Mouse (Mus musculus) embryonic facial prominence, embryonic 13.5 days (tissue): ENCODE results near the gene Gm1123. TPM values are rescaled to one million over a fixed set of nuclear protein-coding genes. Genes with fewer than 3 reads are reported as not detected.

Experiments
- ATAC-seq: fragments of 200-750 bp; cut with Nextera tagmentation; 2 replicates; pipeline ENCODE4 v1.8.0; 2017; ENCODE audit warnings: low read depth; ENCODE audit not compliant: insufficient number of reproducible peaks, insufficient read depth, low FRiP score, low TSS enrichment
- H3K27ac ChIP-seq: fragments of 300-500 bp; sonication (generic); 2 replicates; pipeline ENCODE4 v1.5.1; 2015; ENCODE audit warnings: moderate library complexity, mild to moderate bottlenecking, inconsistent platforms
- H3K27me3 ChIP-seq: fragments of 300-500 bp; sonication (generic); 2 replicates; pipeline ENCODE4 v1.6.1; 2015; ENCODE audit warnings: mild to moderate bottlenecking, inconsistent platforms
- H3K36me3 ChIP-seq: fragments of 300-500 bp; sonication (generic); 2 replicates; pipeline ENCODE4 v1.6.1; 2015; ENCODE audit warnings: mild to moderate bottlenecking, inconsistent platforms
- H3K4me1 ChIP-seq: fragments of 300-500 bp; sonication (generic); 2 replicates; pipeline ENCODE4 v1.6.1; 2015; ENCODE audit warnings: inconsistent platforms
- H3K4me2 ChIP-seq: fragments of 300-500 bp; sonication (generic); 2 replicates; pipeline ENCODE4 v1.6.1; 2015; ENCODE audit warnings: moderate library complexity, mild to moderate bottlenecking, inconsistent platforms
- H3K4me3 ChIP-seq: fragments of 300-500 bp; sonication (generic); 2 replicates; pipeline ENCODE4 v1.5.1; 2015; ENCODE audit warnings: mild to moderate bottlenecking, inconsistent platforms
- H3K9ac ChIP-seq: fragments of 300-500 bp; sonication (generic); 2 replicates; pipeline ENCODE4 v1.6.1; 2015; ENCODE audit warnings: mild to moderate bottlenecking, inconsistent platforms
- H3K9me3 ChIP-seq: fragments of 300-500 bp; sonication (generic); 2 replicates; pipeline ENCODE4 v1.6.1; 2016; ENCODE audit warnings: inconsistent platforms
- WGBS: fragments of 180-500 bp; shearing (Covaris S2); methylation state at CpG from one replicate; pipeline ENCODE4 v1.1.7; 2015; ENCODE audit warnings: mixed read lengths; 5-methylcytosine and 5-hydroxymethylcytosine counted together
- polyA plus RNA-seq: library from polyadenylated mRNA; unstranded; fragments of >200 nt; fragmentation: Nextera tagmentation; extraction: Ambion mirVana; gene quantifications from 2 replicates; pipeline ENCODE4 v1.2.1, GENCODE M21; 2015

Gm1123 gene
- polyA plus RNA-seq, 1 experiment from 2014 or later: not detected

DNA sequence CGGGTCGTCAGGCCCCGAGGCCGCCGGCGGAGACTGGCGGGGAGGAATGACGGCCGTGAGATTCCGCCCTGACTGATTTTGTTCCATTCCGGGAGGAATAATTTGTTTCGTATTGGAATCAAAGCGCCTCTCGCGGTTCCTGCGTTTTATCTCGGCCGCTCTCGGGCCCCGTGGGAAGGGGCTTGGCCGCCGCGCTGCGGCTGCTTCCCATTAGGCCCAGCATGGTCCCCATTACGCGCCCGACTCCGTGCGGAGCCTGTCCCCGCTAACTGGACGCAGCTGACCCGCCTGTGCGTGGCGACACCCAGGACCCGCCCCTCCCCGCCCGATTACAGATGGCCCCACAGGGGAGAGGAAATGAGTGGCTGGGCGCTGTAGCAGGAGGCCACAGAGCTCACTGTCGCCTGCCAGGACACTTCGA is 62.4 kb downstream of the Gm1123 start:
- Histone ChIP-seq H3K27ac (no peak overlapping the region), H3K36me3 (no peaks in the 10 kb centered on the region), H3K4me3 (peak overlapping the region; percentile 40), H3K4me1 (peaks cover 10% of the 10 kb centered on the region), H3K4me2 (peak overlapping the region; percentile 73), H3K9ac (peak overlapping the region; percentile 61), H3K9me3 (no peaks in the 10 kb centered on the region; the same call in 1 of the 2 replicates), H3K27me3 (peaks cover 93% of the 10 kb centered on the region)
- ATAC-seq: 0 out of 2 replicates have a peak, but pooled peaks have one; percentile 20
- under 1% methylated on average over 40 of the region's 40 CpGs for WGBS

DNA sequence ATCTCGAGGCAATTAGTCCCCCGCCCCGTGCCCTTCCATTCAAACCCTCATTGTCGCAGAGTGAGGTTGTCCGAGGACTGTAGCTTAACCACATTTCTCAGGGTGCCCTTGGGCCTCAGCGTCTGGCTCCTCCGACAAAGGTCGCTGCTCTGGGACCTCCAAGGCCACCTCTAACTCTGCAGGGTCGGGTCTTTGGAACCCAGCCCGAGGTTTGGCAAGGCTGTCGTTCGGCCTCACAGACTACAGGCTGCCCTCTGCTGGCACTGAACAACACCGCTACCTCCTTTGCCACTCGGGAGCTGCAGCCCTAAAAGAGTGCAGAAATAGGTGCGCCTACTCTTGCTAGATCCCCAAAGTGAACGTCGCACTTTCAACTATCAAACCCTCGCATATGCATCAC is 70.4 kb downstream of the Gm1123 start:
- H3K9me3 ChIP-seq: no peaks in the 10 kb centered on the region
- H3K4me1 ChIP-seq: peaks cover 6% of the 10 kb centered on the region; the same call in 1 of the 2 replicates
- no peaks in the 10 kb centered on the region for H3K36me3 ChIP-seq
- H3K4me3 ChIP-seq: peak overlapping the region; percentile 13; the same call in 1 of the 2 replicates
- 2% methylated on average over 18 of the region's 18 CpGs for WGBS
- H3K9ac ChIP-seq: no peak overlapping the region
- peaks cover 95% of the 10 kb centered on the region for H3K27me3 ChIP-seq
- H3K27ac ChIP-seq: no peak overlapping the region
- H3K4me2 ChIP-seq: peak overlapping the region; percentile 41
- no peak for ATAC-seq

- no peak overlapping the region for H3K4me2 ChIP-seq
- no peak overlapping the region for H3K27ac ChIP-seq
- ATAC-seq: no peak
- H3K27me3 ChIP-seq: peaks cover 95% of the 10 kb centered on the region
- 6% methylated on average over 18 of the region's 18 CpGs for WGBS
- H3K36me3 ChIP-seq: no peaks in the 10 kb centered on the region
- no peaks in the 10 kb centered on the region for H3K9me3 ChIP-seq
- H3K9ac ChIP-seq: no peak overlapping the region
- H3K4me1 ChIP-seq: peaks cover 12% of the 10 kb centered on the region; the same call in 1 of the 2 replicates
- H3K4me3 ChIP-seq: no peak overlapping the region
These were observed 71.9 kb downstream of the Gm1123 start for GRCm38 (mm10) chr9:98963661-98964060.

DNA sequence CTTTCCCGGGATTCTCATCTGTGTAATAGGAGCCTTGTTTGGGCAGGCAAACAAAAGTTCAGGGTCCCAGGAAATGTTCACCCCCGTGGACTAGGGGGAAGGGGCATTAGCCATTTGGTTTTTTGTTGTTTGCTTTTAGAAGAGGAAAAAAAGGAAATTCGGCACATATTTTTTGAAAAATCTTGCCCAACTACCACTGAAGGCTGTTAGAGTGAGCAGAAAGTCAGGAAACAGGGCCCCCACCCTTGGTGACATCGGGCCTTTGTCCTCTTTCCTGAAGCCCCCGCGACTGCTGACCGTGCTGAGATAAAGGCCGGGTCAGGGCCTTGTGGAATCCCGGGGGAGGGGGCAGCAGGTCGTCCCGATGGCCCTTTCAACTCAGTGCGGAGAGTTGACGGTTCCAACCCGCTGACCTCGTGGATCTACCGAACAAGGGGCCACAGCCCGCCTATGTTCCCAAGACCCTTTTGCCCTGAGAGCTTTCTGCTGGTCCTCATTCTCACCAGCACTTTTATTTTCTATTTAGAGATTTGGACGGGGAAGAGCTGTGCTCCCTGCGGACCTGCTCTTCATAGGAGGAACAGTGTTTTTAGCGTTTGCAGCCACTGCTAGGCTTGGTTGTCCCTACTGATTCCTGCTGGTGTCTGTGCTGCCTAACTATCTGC is 72.9 kb downstream of the Gm1123 start:
- WGBS: 2% methylated on average over 20 of the region's 20 CpGs
- Histone ChIP-seq H3K4me2 (0 out of 2 replicates have a peak overlapping the region, but pooled peaks have one; percentile 5), H3K4me1 (peaks cover 12% of the 10 kb centered on the region; the same call in 1 of the 2 replicates), H3K4me3 (no peak overlapping the region), H3K9ac (no peak overlapping the region), H3K36me3 (no peaks in the 10 kb centered on the region), H3K27me3 (peaks cover 96% of the 10 kb centered on the region), H3K27ac (no peak overlapping the region), H3K9me3 (no peaks in the 10 kb centered on the region)
- no peak for ATAC-seq

GRCm38 (mm10) chr9:98961591-98962477 is 73.7 kb downstream of the Gm1123 start:
- H3K4me2 ChIP-seq: no peak overlapping the region
- no peak overlapping the region for H3K9ac ChIP-seq
- peaks cover 16% of the 10 kb centered on the region for H3K4me1 ChIP-seq
- H3K9me3 ChIP-seq: no peaks in the 10 kb centered on the region
- no peak for ATAC-seq
- no peak overlapping the region for H3K4me3 ChIP-seq
- H3K27me3 ChIP-seq: peaks cover 95% of the 10 kb centered on the region
- no peaks in the 10 kb centered on the region for H3K36me3 ChIP-seq
- 8% methylated on average over 22 of the region's 22 CpGs for WGBS
- no peak overlapping the region for H3K27ac ChIP-seq

GRCm38 (mm10) chr9:98960348-98960747 is 75.2 kb downstream of the Gm1123 start:
- H3K4me3 ChIP-seq: no peak overlapping the region
- no peaks in the 10 kb centered on the region for H3K36me3 ChIP-seq
- ATAC-seq: no peak
- H3K9me3 ChIP-seq: no peaks in the 10 kb centered on the region
- WGBS: 18% methylated on average over 5 of the region's 5 CpGs
- H3K4me1 ChIP-seq: peaks cover 28% of the 10 kb centered on the region
- peaks cover 97% of the 10 kb centered on the region for H3K27me3 ChIP-seq
- no peak overlapping the region for H3K9ac ChIP-seq
- H3K27ac ChIP-seq: no peak overlapping the region
- no peak overlapping the region for H3K4me2 ChIP-seq

- Histone ChIP-seq H3K9me3 (no peaks in the 10 kb centered on the region), H3K27me3 (peaks cover 97% of the 10 kb centered on the region), H3K9ac (no peak overlapping the region), H3K4me1 (peaks cover 30% of the 10 kb centered on the region), H3K4me3 (no peak overlapping the region), H3K36me3 (no peaks in the 10 kb centered on the region), H3K27ac (no peak overlapping the region), H3K4me2 (peak overlapping the region; percentile 23; the same call in 1 of the 2 replicates)
- WGBS: 27% methylated on average over 3 of the region's 3 CpGs
- no peak for ATAC-seq
These were observed 75.7 kb downstream of the Gm1123 start for GRCm38 (mm10) chr9:98959851-98960250.

DNA sequence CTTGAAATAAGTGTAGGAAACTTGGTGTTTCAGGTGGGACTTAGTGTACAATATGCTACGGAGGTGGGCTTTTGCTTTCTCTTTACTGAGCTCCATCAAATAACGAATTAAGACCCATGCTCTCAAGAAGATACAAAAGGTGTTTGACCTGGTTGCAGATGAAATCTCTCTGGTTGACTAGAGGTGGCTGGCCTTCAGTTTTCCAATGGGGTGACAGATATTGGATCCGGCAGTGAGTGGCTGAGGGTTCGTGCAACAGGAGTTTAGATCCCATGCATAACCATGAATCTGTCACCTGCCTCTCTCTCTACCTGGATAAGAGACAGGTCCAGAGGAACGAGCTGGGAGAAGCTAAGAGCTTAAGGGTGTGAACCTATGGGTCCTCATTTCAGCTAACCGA is 76.9 kb downstream of the Gm1123 start:
- Histone ChIP-seq H3K9ac (no peak overlapping the region), H3K4me3 (peak overlapping the region; percentile 16), H3K4me1 (peaks cover 36% of the 10 kb centered on the region), H3K27me3 (peaks cover 97% of the 10 kb centered on the region), H3K27ac (no peak overlapping the region), H3K9me3 (no peaks in the 10 kb centered on the region), H3K4me2 (peak overlapping the region; percentile 23), H3K36me3 (no peaks in the 10 kb centered on the region)
- WGBS: 7% methylated on average over 6 of the region's 6 CpGs
- no peak for ATAC-seq

DNA sequence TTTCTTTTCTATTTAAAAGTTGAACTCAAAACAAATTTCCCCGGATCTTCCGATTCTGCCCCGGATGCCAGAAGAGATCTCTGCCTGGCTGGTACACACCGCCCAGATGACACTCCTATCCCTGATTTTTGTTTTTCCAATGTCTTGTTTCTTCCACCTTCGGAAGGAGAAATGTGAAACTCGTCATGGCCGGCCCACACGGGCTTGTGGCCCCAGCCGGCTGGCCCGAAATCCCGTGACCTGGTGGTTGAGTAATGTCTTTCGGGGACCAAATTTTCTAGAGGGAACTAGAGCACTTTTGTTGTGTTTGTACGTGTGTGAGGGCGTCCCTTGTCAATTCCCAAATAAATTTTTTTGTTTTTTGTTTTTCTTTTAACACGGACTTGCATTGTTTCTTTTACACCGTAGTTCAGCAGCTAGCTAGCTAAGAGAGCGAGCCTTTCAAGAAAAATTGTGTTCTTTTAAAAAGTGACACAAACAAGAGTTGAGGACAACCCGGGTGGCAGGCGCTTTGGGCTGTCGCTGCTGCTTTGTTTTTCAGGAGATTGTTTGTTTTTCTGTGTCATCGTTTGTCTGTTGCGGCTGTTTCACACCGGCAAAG is 77.7 kb downstream of the Gm1123 start:
- no peak for ATAC-seq
- Histone ChIP-seq H3K4me3 (peak overlapping the region; percentile 53), H3K27ac (no peak overlapping the region), H3K36me3 (no peaks in the 10 kb centered on the region), H3K4me1 (peaks cover 36% of the 10 kb centered on the region), H3K4me2 (peak overlapping the region; percentile 83), H3K27me3 (peaks cover 97% of the 10 kb centered on the region), H3K9ac (0 out of 2 replicates have a peak overlapping the region, but pooled peaks have one; percentile 40), H3K9me3 (no peaks in the 10 kb centered on the region)
- WGBS: 1% methylated on average over 23 of the region's 23 CpGs
